21 mouse cellular contexts compared by ENCODE assay signal in genomic region chr17:23823018-23823417, GRCm38 (mm10). TPM values are rescaled to one million over a fixed set of nuclear protein-coding genes. Genes with fewer than 3 reads are reported as not detected.
DNase-seq lines count a peak whose midpoint lies in the region; ATAC-seq lines count a peak whose summit lies in the region.
"Had no signal": no experiment of that assay in that cellular context is flagged by ENCODE, and none has a peak within 500 bp of the region (broad histone marks: within the 10 kb centered on the region; RNA-seq: fewer than 3 reads in every experiment).

No protein-coding gene starts in this region.

- no peak overlapping the region for H3K4me3 ChIP-seq in forebrain, embryonic 13.5 days
- H3K4me3 ChIP-seq in forebrain, embryonic 14.5 days (ENCODE audit: low read depth, low read length) = no peak overlapping the region
- no peak overlapping the region for H3K4me3 ChIP-seq in intestine, embryonic 15.5 days (replicated peaks)
- no peak overlapping the region for H3K4me3 ChIP-seq in intestine, embryonic 16.5 days (ENCODE audit: low read length)
- no peak overlapping the region for H3K4me3 ChIP-seq in neural tube, embryonic 15.5 days (replicated peaks)
- H3K4me3 ChIP-seq: forebrain, embryonic 10.5 days; limb, embryonic 13.5 days; liver, embryonic 15.5 days had no signal

- peaks cover 19% of the 10 kb centered on the region for H3K9me3 ChIP-seq in forebrain, embryonic 13.5 days (replicated peaks)
- peaks cover 11% of the 10 kb centered on the region for H3K9me3 ChIP-seq in forebrain, embryonic 14.5 days (replicated peaks; ENCODE audit: control insufficient read depth, low read length)
- peaks cover 5% of the 10 kb centered on the region; the same call in 1 of the 2 replicates for H3K9me3 ChIP-seq in intestine, embryonic 15.5 days
- peaks cover 11% of the 10 kb centered on the region for H3K9me3 ChIP-seq in intestine, embryonic 16.5 days (ENCODE audit: control insufficient read depth, low read length)
- H3K9me3 ChIP-seq in neural tube, embryonic 15.5 days (replicated peaks) = peaks cover 13% of the 10 kb centered on the region; the same call in 1 of the 2 replicates

- H3K4me1 ChIP-seq in forebrain, embryonic 13.5 days = peaks cover 20% of the 10 kb centered on the region
- H3K4me1 ChIP-seq in forebrain, embryonic 14.5 days (ENCODE audit: control insufficient read depth, insufficient read depth, low read length) = peaks cover 13% of the 10 kb centered on the region
- H3K4me1 ChIP-seq in intestine, embryonic 15.5 days (replicated peaks) = peaks cover 5% of the 10 kb centered on the region
- peaks cover 6% of the 10 kb centered on the region; the same call in 1 of the 2 replicates for H3K4me1 ChIP-seq in intestine, embryonic 16.5 days (ENCODE audit: control insufficient read depth, insufficient read depth, low read length)
- peaks cover 20% of the 10 kb centered on the region for H3K4me1 ChIP-seq in neural tube, embryonic 15.5 days

- no peak overlapping the region for H3K9ac ChIP-seq in forebrain, embryonic 13.5 days
- no peak overlapping the region for H3K9ac ChIP-seq in forebrain, embryonic 14.5 days (ENCODE audit: low read length)
- no peak overlapping the region for H3K9ac ChIP-seq in intestine, embryonic 15.5 days
- no peak overlapping the region for H3K9ac ChIP-seq in intestine, embryonic 16.5 days (ENCODE audit: low read depth, low read length)
- H3K9ac ChIP-seq in neural tube, embryonic 15.5 days (replicated peaks) = no peak overlapping the region
- H3K9ac ChIP-seq: limb, embryonic 13.5 days; liver, embryonic 15.5 days had no signal

- ATAC-seq in forebrain, embryonic 13.5 days = 0 out of 2 replicates have a peak, but pooled peaks have one; percentile 27
- no peak for ATAC-seq in forebrain, embryonic 14.5 days
- ATAC-seq in intestine, embryonic 15.5 days = 0 out of 2 replicates have a peak, but pooled peaks have one; percentile 10
- no peak for ATAC-seq in intestine, embryonic 16.5 days
- ATAC-seq in neural tube, embryonic 15.5 days (ENCODE audit: low FRiP score) = no peak
- ATAC-seq: CD4-positive, CD25-positive, alpha-beta regulatory T cell, adult 4 months; lung, postnatal 0 days had no signal

- WGBS in forebrain, embryonic 13.5 days = 87% methylated on average over 16 of the region's 16 CpGs
- 85% methylated on average over 16 of the region's 16 CpGs for WGBS in forebrain, embryonic 14.5 days
- WGBS in intestine, embryonic 15.5 days = 82% methylated on average over 16 of the region's 16 CpGs
- WGBS in intestine, embryonic 16.5 days = 86% methylated on average over 16 of the region's 16 CpGs
- 89% methylated on average over 16 of the region's 16 CpGs for WGBS in neural tube, embryonic 15.5 days

- no peak overlapping the region for H3K4me2 ChIP-seq in forebrain, embryonic 13.5 days
- H3K4me2 ChIP-seq in forebrain, embryonic 14.5 days (ENCODE audit: low read length) = no peak overlapping the region
- H3K4me2 ChIP-seq in intestine, embryonic 15.5 days (replicated peaks) = no peak overlapping the region
- no peak overlapping the region for H3K4me2 ChIP-seq in intestine, embryonic 16.5 days (ENCODE audit: low read depth, low read length)
- no peak overlapping the region for H3K4me2 ChIP-seq in neural tube, embryonic 15.5 days
- H3K4me2 ChIP-seq: limb, embryonic 13.5 days; liver, embryonic 15.5 days; midbrain, embryonic 11.5 days had no signal

- peaks cover 93% of the 10 kb centered on the region for H3K36me3 ChIP-seq in forebrain, embryonic 13.5 days (ENCODE audit: poor library complexity, severe bottlenecking)
- H3K36me3 ChIP-seq in forebrain, embryonic 14.5 days (ENCODE audit: control insufficient read depth, insufficient read depth, low read length) = peaks cover 96% of the 10 kb centered on the region
- H3K36me3 ChIP-seq in intestine, embryonic 15.5 days = peaks cover 76% of the 10 kb centered on the region
- peaks cover 52% of the 10 kb centered on the region for H3K36me3 ChIP-seq in intestine, embryonic 16.5 days (ENCODE audit: control insufficient read depth, insufficient read depth, low read length)
- H3K36me3 ChIP-seq in neural tube, embryonic 15.5 days = peaks cover 92% of the 10 kb centered on the region

- no peak overlapping the region for H3K27ac ChIP-seq in forebrain, embryonic 13.5 days
- no peak overlapping the region for H3K27ac ChIP-seq in forebrain, embryonic 14.5 days (ENCODE audit: low read depth, low read length)
- no peak overlapping the region; the same call in 1 of the 2 replicates for H3K27ac ChIP-seq in intestine, embryonic 15.5 days
- H3K27ac ChIP-seq in intestine, embryonic 16.5 days (ENCODE audit: low read length) = no peak overlapping the region
- no peak overlapping the region for H3K27ac ChIP-seq in neural tube, embryonic 15.5 days (replicated peaks)
- H3K27ac ChIP-seq: forebrain, embryonic 10.5 days; limb, embryonic 13.5 days; liver, embryonic 15.5 days had no signal

- DNase-seq in forebrain, embryonic 14.5 days (ENCODE audit: low spot score) = no peak
- DNase-seq in neural tube, embryonic 10.5 days (ENCODE audit: extremely low spot score, low spot score) = peak; percentile 12
- no peak for DNase-seq in spleen, postnatal 14 days (ENCODE audit: low spot score in 2 of 2)
- no peak for DNase-seq in urinary bladder, postnatal 36 days (ENCODE audit: low spot score in 2 of 2)
- DNase-seq: adrenal gland, postnatal 14 days; cerebellum, adult 18-20 months; cerebellum, postnatal 25 days; embryo, embryonic 11 days; gastrocnemius, postnatal 36 days had no signal

- no peaks in the 10 kb centered on the region for H3K27me3 ChIP-seq in forebrain, embryonic 13.5 days
- no peaks in the 10 kb centered on the region for H3K27me3 ChIP-seq in forebrain, embryonic 14.5 days (replicated peaks; ENCODE audit: control insufficient read depth, insufficient read depth, low read length)
- no peaks in the 10 kb centered on the region for H3K27me3 ChIP-seq in intestine, embryonic 15.5 days (replicated peaks)
- no peaks in the 10 kb centered on the region for H3K27me3 ChIP-seq in intestine, embryonic 16.5 days (replicated peaks; ENCODE audit: control insufficient read depth, insufficient read depth, low read length)
- no peaks in the 10 kb centered on the region for H3K27me3 ChIP-seq in neural tube, embryonic 15.5 days (replicated peaks)
- H3K27me3 ChIP-seq: limb, embryonic 13.5 days; liver, embryonic 15.5 days had no signal

RNA-seq across cellular contexts. Expression of gene Elob, which starts 5.9 kb away (rescaled TPM):
- polyA plus RNA-seq in forebrain, embryonic 13.5 days (2015; fragmentation: Nextera tagmentation; extraction: Ambion mirVana) = 1,249 and 1,327 TPM in 2 replicates
- polyA plus RNA-seq in forebrain, embryonic 14.5 days (2014; fragmentation: Nextera tagmentation; extraction: Ambion mirVana) = 1,202 and 1,508 TPM in 2 replicates
- 939 and 946 TPM in 2 replicates for polyA plus RNA-seq in intestine, embryonic 15.5 days (2015; fragmentation: Nextera tagmentation; extraction: Ambion mirVana)
- 836 and 930 TPM in 2 replicates for polyA plus RNA-seq in intestine, embryonic 16.5 days (2015; fragmentation: Nextera tagmentation; extraction: Ambion mirVana)
- polyA plus RNA-seq in neural tube, embryonic 15.5 days (2015; fragmentation: Nextera tagmentation; extraction: Ambion mirVana) = 1,232 and 1,344 TPM in 2 replicates

RNA-seq across cellular contexts. Expression of gene Prss33, which starts 12.8 kb away (rescaled TPM):
- polyA plus RNA-seq in forebrain, embryonic 13.5 days (2015; fragmentation: Nextera tagmentation; extraction: Ambion mirVana) = not detected in 2 replicates
- not detected in 2 replicates for polyA plus RNA-seq in forebrain, embryonic 14.5 days (2014; fragmentation: Nextera tagmentation; extraction: Ambion mirVana)
- 0.14 and 0.20 TPM in 2 replicates for polyA plus RNA-seq in intestine, embryonic 15.5 days (2015; fragmentation: Nextera tagmentation; extraction: Ambion mirVana)
- 0.17 TPM in 1 of 2 replicates, not detected in the other for polyA plus RNA-seq in intestine, embryonic 16.5 days (2015; fragmentation: Nextera tagmentation; extraction: Ambion mirVana)
- not detected in 2 replicates for polyA plus RNA-seq in neural tube, embryonic 15.5 days (2015; fragmentation: Nextera tagmentation; extraction: Ambion mirVana)
- polyA plus RNA-seq: CD4-positive, CD25-positive, alpha-beta regulatory T cell, adult 4 months; forebrain, embryonic 10.5 days; heart, embryonic 16.5 days; kidney, embryonic 16.5 days; limb, embryonic 13.5 days; liver, embryonic 15.5 days; lung, postnatal 0 days had no signal

RNA-seq across cellular contexts. Expression of gene Prss32, which starts 20.6 kb away (rescaled TPM):
- not detected in 2 replicates for polyA plus RNA-seq in forebrain, embryonic 13.5 days (2015; fragmentation: Nextera tagmentation; extraction: Ambion mirVana)
- not detected in 2 replicates for polyA plus RNA-seq in forebrain, embryonic 14.5 days (2014; fragmentation: Nextera tagmentation; extraction: Ambion mirVana)
- 5.1 and 9.9 TPM in 2 replicates for polyA plus RNA-seq in intestine, embryonic 15.5 days (2015; fragmentation: Nextera tagmentation; extraction: Ambion mirVana)
- 11.8 and 14.5 TPM in 2 replicates for polyA plus RNA-seq in intestine, embryonic 16.5 days (2015; fragmentation: Nextera tagmentation; extraction: Ambion mirVana)
- 0.50 and 1.1 TPM in 2 replicates for polyA plus RNA-seq in neural tube, embryonic 15.5 days (2015; fragmentation: Nextera tagmentation; extraction: Ambion mirVana)
- polyA plus RNA-seq: CD4-positive, CD25-positive, alpha-beta regulatory T cell, adult 4 months; forebrain, embryonic 10.5 days; kidney, embryonic 16.5 days; limb, embryonic 13.5 days; liver, embryonic 15.5 days; lung, postnatal 0 days; midbrain, embryonic 11.5 days had no signal

RNA-seq across cellular contexts. Expression of gene Prss41, which starts 21.0 kb away (rescaled TPM):
- 1.2 and 1.3 TPM in 2 replicates for polyA plus RNA-seq in forebrain, embryonic 13.5 days (2015; fragmentation: Nextera tagmentation; extraction: Ambion mirVana)
- polyA plus RNA-seq in forebrain, embryonic 14.5 days (2014; fragmentation: Nextera tagmentation; extraction: Ambion mirVana) = 0.31 and 0.66 TPM in 2 replicates
- 2.1 and 3.3 TPM in 2 replicates for polyA plus RNA-seq in intestine, embryonic 15.5 days (2015; fragmentation: Nextera tagmentation; extraction: Ambion mirVana)
- polyA plus RNA-seq in intestine, embryonic 16.5 days (2015; fragmentation: Nextera tagmentation; extraction: Ambion mirVana) = 2.7 and 3.4 TPM in 2 replicates
- polyA plus RNA-seq in neural tube, embryonic 15.5 days (2015; fragmentation: Nextera tagmentation; extraction: Ambion mirVana) = 1.9 and 2.0 TPM in 2 replicates

RNA-seq across cellular contexts. Expression of gene Srrm2, which starts 32.7 kb away (rescaled TPM):
- polyA plus RNA-seq in forebrain, embryonic 13.5 days (2015; fragmentation: Nextera tagmentation; extraction: Ambion mirVana) = 605 and 611 TPM in 2 replicates
- 226 and 339 TPM in 2 replicates for polyA plus RNA-seq in forebrain, embryonic 14.5 days (2014; fragmentation: Nextera tagmentation; extraction: Ambion mirVana)
- 408 and 435 TPM in 2 replicates for polyA plus RNA-seq in intestine, embryonic 15.5 days (2015; fragmentation: Nextera tagmentation; extraction: Ambion mirVana)
- 319 and 373 TPM in 2 replicates for polyA plus RNA-seq in intestine, embryonic 16.5 days (2015; fragmentation: Nextera tagmentation; extraction: Ambion mirVana)
- 479 and 502 TPM in 2 replicates for polyA plus RNA-seq in neural tube, embryonic 15.5 days (2015; fragmentation: Nextera tagmentation; extraction: Ambion mirVana)

Comparison
In these comparisons a context has a peak if more than half of its experiments do, and no peak if none do; other contexts are left out.
1. ATAC-seq: peak in forebrain, embryonic 13.5 days (single experiment) and intestine, embryonic 15.5 days (single experiment); none in forebrain, embryonic 14.5 days (single experiment), intestine, embryonic 16.5 days (single experiment) and neural tube, embryonic 15.5 days (single experiment).